Mouse (Mus musculus): ENCODE measurements at regions not wholly inside any gene's neighbourhood (a gene's known extent, or its start where the extent isn't known, plus 50 kb on each side); places are given as distances from the start of the nearest gene placed in this dataset.

- peak; percentile 20 to 25 for DNase-seq
Measured at GRCm38 (mm10) chr6:14358280-14358679, 396.8 kb downstream of the Ppp1r3a start.

All from cerebellum, postnatal 10 days (tissue).